In genomic region chr10:94625606-94626005, GRCm38 (mm10) we compare ENCODE assay signal across 22 mouse cellular contexts.
DNase-seq lines count a peak whose midpoint lies in the region; ATAC-seq and TF ChIP-seq lines count a peak whose summit lies in the region.
"Had no signal": no experiment of that assay in that cellular context is flagged by ENCODE, and none has a peak within 500 bp of the region (broad histone marks: within the 10 kb centered on the region; RNA-seq: fewer than 3 reads in every experiment).

No protein-coding gene starts in this region.

- H3K4me2 ChIP-seq in embryonic facial prominence, embryonic 13.5 days = no peak overlapping the region
- H3K4me2 ChIP-seq in hindbrain, embryonic 11.5 days (replicated peaks; ENCODE audit: low read depth, low read length) = no peak overlapping the region
- H3K4me2 ChIP-seq in hindbrain, postnatal 0 days (ENCODE audit: low read depth, low read length) = no peak overlapping the region
- H3K4me2 ChIP-seq in liver, postnatal 0 days (ENCODE audit: low read depth, low read length) = no peak overlapping the region
- no peak overlapping the region for H3K4me2 ChIP-seq in liver, embryonic 12.5 days
- H3K4me2 ChIP-seq in stomach, postnatal 0 days (replicated peaks; ENCODE audit: low read depth) = no peak overlapping the region
- H3K4me2 ChIP-seq: forebrain, embryonic 13.5 days; forebrain, embryonic 15.5 days had no signal

- TF ChIP-seq EP300 in liver, postnatal 0 days (IDR thresholded peaks at IDR 0.05; ENCODE audit: low read depth) = no peak
- no peak for TF ChIP-seq EP300 in stomach, postnatal 0 days (optimal IDR thresholded peaks at IDR 0.05)

- peaks cover 4% of the 10 kb centered on the region; the same call in 1 of the 2 replicates for H3K27me3 ChIP-seq in embryonic facial prominence, embryonic 13.5 days
- peaks cover 36% of the 10 kb centered on the region for H3K27me3 ChIP-seq in embryonic facial prominence, embryonic 10.5 days (replicated peaks; ENCODE audit: low read depth, poor library complexity, severe bottlenecking)
- H3K27me3 ChIP-seq in hindbrain, embryonic 11.5 days (ENCODE audit: control insufficient read depth, insufficient read depth, low read length) = peaks cover under 1% of the 10 kb centered on the region; the same call in 1 of the 2 replicates
- H3K27me3 ChIP-seq in hindbrain, postnatal 0 days (ENCODE audit: insufficient read depth, low read length) = no peaks in the 10 kb centered on the region
- H3K27me3 ChIP-seq in liver, postnatal 0 days (ENCODE audit: insufficient read depth, low read length) = peaks cover 8% of the 10 kb centered on the region; the same call in 1 of the 2 replicates
- H3K27me3 ChIP-seq in liver, embryonic 12.5 days (replicated peaks) = peaks cover 21% of the 10 kb centered on the region
- H3K27me3 ChIP-seq in stomach, postnatal 0 days (ENCODE audit: control insufficient read depth, insufficient read depth, low read length) = no peaks in the 10 kb centered on the region
- H3K27me3 ChIP-seq: forebrain, embryonic 13.5 days; forebrain, embryonic 15.5 days had no signal

- no peak for DNase-seq in embryonic facial prominence, embryonic 10.5 days (ENCODE audit: low spot score)
- DNase-seq in hindbrain, embryonic 11.5 days (ENCODE audit: low spot score) = peak; percentile 6
- DNase-seq in hindbrain, postnatal 0 days (ENCODE audit: low spot score) = no peak
- DNase-seq in liver, postnatal 0 days = peak; percentile 8
- peak; percentile 7 for DNase-seq in stomach, postnatal 0 days (ENCODE audit: low spot score)
- DNase-seq: adrenal gland, adult 8-10 months; adrenal gland, postnatal 14 days; adrenal gland, postnatal 36 days; B cell, adult 2 months; cerebellum, adult 11-12 months; cerebellum, adult 2 months; cerebellum, adult 9-10 months; cerebellum, postnatal 10 days; cerebellum, postnatal 25 days had no signal

- WGBS in embryonic facial prominence, embryonic 13.5 days = 62% methylated on average over 8 of the region's 8 CpGs
- 78% methylated on average over 8 of the region's 8 CpGs for WGBS in embryonic facial prominence, embryonic 10.5 days
- WGBS in hindbrain, embryonic 11.5 days = 80% methylated on average over 8 of the region's 8 CpGs
- WGBS in hindbrain, postnatal 0 days = 75% methylated on average over 8 of the region's 8 CpGs
- 73% methylated on average over 8 of the region's 8 CpGs for WGBS in liver, postnatal 0 days (ENCODE audit: insufficient replicate concordance)
- WGBS in liver, embryonic 12.5 days (ENCODE audit: insufficient replicate concordance) = 64% methylated on average over 8 of the region's 8 CpGs
- WGBS in stomach, postnatal 0 days = 54% methylated on average over 8 of the region's 8 CpGs

- no peaks in the 10 kb centered on the region for H3K36me3 ChIP-seq in embryonic facial prominence, embryonic 13.5 days
- no peaks in the 10 kb centered on the region for H3K36me3 ChIP-seq in embryonic facial prominence, embryonic 10.5 days (replicated peaks)
- H3K36me3 ChIP-seq in hindbrain, embryonic 11.5 days (ENCODE audit: control insufficient read depth, insufficient read depth, low read length) = no peaks in the 10 kb centered on the region
- H3K36me3 ChIP-seq in hindbrain, postnatal 0 days (ENCODE audit: insufficient read depth, low read length) = no peaks in the 10 kb centered on the region
- no peaks in the 10 kb centered on the region for H3K36me3 ChIP-seq in liver, postnatal 0 days (replicated peaks; ENCODE audit: insufficient read depth, low read length)
- H3K36me3 ChIP-seq in liver, embryonic 12.5 days = no peaks in the 10 kb centered on the region
- no peaks in the 10 kb centered on the region for H3K36me3 ChIP-seq in stomach, postnatal 0 days (ENCODE audit: control insufficient read depth, insufficient read depth, low read length)
- H3K36me3 ChIP-seq: forebrain, embryonic 15.5 days; G1E had no signal

- peaks cover 18% of the 10 kb centered on the region for H3K4me1 ChIP-seq in embryonic facial prominence, embryonic 13.5 days
- H3K4me1 ChIP-seq in embryonic facial prominence, embryonic 10.5 days = peaks cover 28% of the 10 kb centered on the region
- peaks cover 10% of the 10 kb centered on the region for H3K4me1 ChIP-seq in hindbrain, embryonic 11.5 days (replicated peaks; ENCODE audit: control insufficient read depth, insufficient read depth, low read length)
- peaks cover 26% of the 10 kb centered on the region for H3K4me1 ChIP-seq in hindbrain, postnatal 0 days (ENCODE audit: insufficient read depth, low read length)
- no peaks in the 10 kb centered on the region for H3K4me1 ChIP-seq in liver, postnatal 0 days (ENCODE audit: insufficient read depth)
- H3K4me1 ChIP-seq in liver, embryonic 12.5 days = 0 out of 2 replicates have a peak, but pooled peaks cover 4% of the 10 kb centered on the region
- no peaks in the 10 kb centered on the region for H3K4me1 ChIP-seq in stomach, postnatal 0 days (replicated peaks; ENCODE audit: control insufficient read depth, insufficient read depth)

- no peak overlapping the region for H3K4me3 ChIP-seq in embryonic facial prominence, embryonic 13.5 days
- H3K4me3 ChIP-seq in embryonic facial prominence, embryonic 10.5 days = no peak overlapping the region
- H3K4me3 ChIP-seq in hindbrain, embryonic 11.5 days (ENCODE audit: low read depth, low read length) = no peak overlapping the region
- H3K4me3 ChIP-seq in hindbrain, postnatal 0 days (ENCODE audit: low read length) = no peak overlapping the region
- H3K4me3 ChIP-seq in liver, postnatal 0 days (ENCODE audit: low read depth, low read length) = no peak overlapping the region
- no peak overlapping the region for H3K4me3 ChIP-seq in liver, embryonic 12.5 days
- no peak overlapping the region for H3K4me3 ChIP-seq in stomach, postnatal 0 days (ENCODE audit: low read depth, low read length)
- H3K4me3 ChIP-seq: forebrain, embryonic 13.5 days; forebrain, embryonic 15.5 days had no signal

- H3K9ac ChIP-seq in embryonic facial prominence, embryonic 13.5 days = no peak overlapping the region
- no peak overlapping the region for H3K9ac ChIP-seq in hindbrain, embryonic 11.5 days (ENCODE audit: low read depth, low read length)
- no peak overlapping the region for H3K9ac ChIP-seq in hindbrain, postnatal 0 days (replicated peaks; ENCODE audit: low read length)
- no peak overlapping the region for H3K9ac ChIP-seq in liver, postnatal 0 days (replicated peaks)
- H3K9ac ChIP-seq in liver, embryonic 12.5 days = no peak overlapping the region
- no peak overlapping the region for H3K9ac ChIP-seq in stomach, postnatal 0 days (ENCODE audit: low read length)
- H3K9ac ChIP-seq: forebrain, embryonic 13.5 days; forebrain, embryonic 15.5 days had no signal

- ATAC-seq in embryonic facial prominence, embryonic 13.5 days (ENCODE audit: insufficient number of reproducible peaks, insufficient read depth, low FRiP score, low TSS enrichment, low read depth) = 0 out of 2 replicates have a peak, but pooled peaks have one; percentile 59
- no peak for ATAC-seq in hindbrain, embryonic 11.5 days (ENCODE audit: low FRiP score)
- no peak for ATAC-seq in hindbrain, postnatal 0 days
- ATAC-seq in liver, postnatal 0 days = no peak
- ATAC-seq in liver, embryonic 12.5 days = no peak
- no peak for ATAC-seq in stomach, postnatal 0 days (ENCODE audit: low FRiP score, low TSS enrichment)
- ATAC-seq: activated CD4-positive, CD25-positive, alpha-beta regulatory T cell, adult 4 months; CD4-positive, CD25-positive, alpha-beta regulatory T cell, adult 4 months; forebrain, embryonic 13.5 days; forebrain, embryonic 15.5 days; Patski had no signal

- TF ChIP-seq CTCF in hindbrain, postnatal 0 days (IDR thresholded peaks at IDR 0.05; ENCODE audit: low read depth) = no peak
- TF ChIP-seq CTCF in liver, postnatal 0 days (IDR thresholded peaks at IDR 0.05; ENCODE audit: low read depth) = no peak
- no peak for TF ChIP-seq CTCF in stomach, postnatal 0 days (IDR thresholded peaks at IDR 0.05; ENCODE audit: low read depth)

- H3K27ac ChIP-seq in embryonic facial prominence, embryonic 13.5 days = no peak overlapping the region
- H3K27ac ChIP-seq in embryonic facial prominence, embryonic 10.5 days (replicated peaks) = no peak overlapping the region
- no peak overlapping the region for H3K27ac ChIP-seq in hindbrain, embryonic 11.5 days (ENCODE audit: low read depth, low read length)
- no peak overlapping the region for H3K27ac ChIP-seq in hindbrain, postnatal 0 days
- no peak overlapping the region for H3K27ac ChIP-seq in liver, postnatal 0 days (ENCODE audit: low read depth)
- H3K27ac ChIP-seq in liver, embryonic 12.5 days = no peak overlapping the region
- H3K27ac ChIP-seq in stomach, postnatal 0 days (replicated peaks) = no peak overlapping the region
- H3K27ac ChIP-seq: forebrain, embryonic 13.5 days; forebrain, embryonic 15.5 days had no signal

- no peaks in the 10 kb centered on the region for H3K9me3 ChIP-seq in embryonic facial prominence, embryonic 13.5 days
- H3K9me3 ChIP-seq in embryonic facial prominence, embryonic 10.5 days = no peaks in the 10 kb centered on the region
- no peaks in the 10 kb centered on the region for H3K9me3 ChIP-seq in hindbrain, embryonic 11.5 days (ENCODE audit: control insufficient read depth, low read length)
- no peaks in the 10 kb centered on the region for H3K9me3 ChIP-seq in hindbrain, postnatal 0 days (ENCODE audit: low read length)
- no peaks in the 10 kb centered on the region for H3K9me3 ChIP-seq in liver, postnatal 0 days (ENCODE audit: low read length)
- H3K9me3 ChIP-seq in liver, embryonic 12.5 days (replicated peaks) = no peaks in the 10 kb centered on the region
- H3K9me3 ChIP-seq in stomach, postnatal 0 days (ENCODE audit: control insufficient read depth, low read length) = no peaks in the 10 kb centered on the region
- H3K9me3 ChIP-seq: forebrain, embryonic 13.5 days; forebrain, embryonic 15.5 days; G1E had no signal

Comparison
In these comparisons a context has a peak if more than half of its experiments do, and no peak if none do; other contexts are left out.
1. DNase-seq: peak in hindbrain, embryonic 11.5 days (single experiment), liver, postnatal 0 days (single experiment) and stomach, postnatal 0 days (single experiment); none in embryonic facial prominence, embryonic 10.5 days (single experiment) and hindbrain, postnatal 0 days (single experiment).